Mouse (Mus musculus) thymus, adult 2 months (tissue): ENCODE measurements around the gene Rmnd5a.

Experiments
- CTCF ChIP-seq: fragments of 200-500 bp; IDR thresholded peaks from 2 replicates; pipeline ENCODE4 v1.5.1; 2012; ENCODE audit warnings: mild to moderate bottlenecking, control low read depth, low read length, moderate library complexity, borderline replicate concordance; ENCODE audit not compliant: control insufficient read depth, poor library complexity, insufficient read depth; ENCODE audit errors: extremely low read depth
- POLR2A ChIP-seq: fragments of 200-500 bp; IDR thresholded peaks from 2 replicates; pipeline ENCODE4 v1.6.1; 2012; ENCODE audit warnings: mild to moderate bottlenecking, low read length, control low read depth, moderate library complexity; ENCODE audit not compliant: control insufficient read depth, poor library complexity, insufficient read depth; ENCODE audit errors: extremely low read depth

- no peak for TF ChIP-seq CTCF
- no peak for TF ChIP-seq POLR2A
These were observed 779 bp upstream of the Rmnd5a start for GRCm38 (mm10) chr6:71441251-71441580.
